Mouse (Mus musculus) liver, postnatal 0 days (tissue): ENCODE data around the gene Atp10b. TPM values are rescaled to one million over a fixed set of nuclear protein-coding genes. Genes with fewer than 3 reads are reported as not detected.
A peak's percentile ranks its signal among the peaks of the same experiment; 100 is the strongest.

Source experiments
- ATAC-seq: fragments of 200-750 bp; cut with Nextera tagmentation; 2 replicates; pipeline ENCODE4 v1.8.0; 2017; ENCODE audit warnings: mild to moderate bottlenecking, moderate library complexity
- DNase-seq: peaks from one replicate; pipeline ENCODE4 v3.0.0-alpha.2; 2016
- H3K27ac ChIP-seq: fragments of 300-500 bp; sonication (generic); 2 replicates; pipeline ENCODE4 v1.5.1; 2014; ENCODE audit warnings: antibody characterized with exemption, moderate library complexity, mild to moderate bottlenecking, low read depth
- H3K27me3 ChIP-seq: fragments of 300-500 bp; sonication (generic); 2 replicates; pipeline ENCODE4 v1.6.1; 2014; ENCODE audit warnings: low read length, control low read depth, mixed read lengths; ENCODE audit not compliant: insufficient read depth
- H3K36me3 ChIP-seq: fragments of 300-500 bp; sonication (generic); replicated peaks from 2 replicates; pipeline ENCODE4 v1.6.1; 2014; ENCODE audit warnings: mild to moderate bottlenecking, control low read depth, low read length, moderate library complexity, mixed read lengths; ENCODE audit not compliant: insufficient read depth
- H3K4me1 ChIP-seq: fragments of 300-500 bp; sonication (generic); 2 replicates; pipeline ENCODE4 v1.6.1; 2014; ENCODE audit warnings: antibody characterized with exemption, mild to moderate bottlenecking, control low read depth; ENCODE audit not compliant: insufficient read depth
- H3K4me2 ChIP-seq: fragments of 300-500 bp; sonication (generic); 2 replicates; pipeline ENCODE4 v1.6.1; 2014; ENCODE audit warnings: low read depth, mild to moderate bottlenecking, low read length, moderate library complexity, mixed read lengths
- H3K4me3 ChIP-seq: fragments of 300-500 bp; sonication (generic); 2 replicates; pipeline ENCODE4 v1.5.1; 2014; ENCODE audit warnings: low read depth, low read length
- H3K9ac ChIP-seq: fragments of 300-500 bp; sonication (generic); replicated peaks from 2 replicates; pipeline ENCODE4 v1.6.1; 2014; ENCODE audit warnings: mild to moderate bottlenecking, moderate library complexity
- H3K9me3 ChIP-seq: fragments of 300-500 bp; sonication (generic); 2 replicates; pipeline ENCODE4 v1.6.1; 2016; ENCODE audit warnings: mild to moderate bottlenecking, control low read depth, low read length, mixed read lengths
- CTCF ChIP-seq: sonication (generic); IDR thresholded peaks from 2 replicates; pipeline ENCODE4 v1.5.1; 2016; ENCODE audit warnings: antibody characterized with exemption, low read depth
- EP300 ChIP-seq: IDR thresholded peaks from 2 replicates; pipeline ENCODE4 v1.6.1; 2016; ENCODE audit warnings: antibody characterized with exemption, low read depth, mild to moderate bottlenecking
- WGBS: fragments of 180-500 bp; shearing (Covaris S2); extraction: QIAGEN DNeasy Blood & Tissue Kit; methylation state at CpG from one replicate; pipeline ENCODE4 v1.1.7; 2014; ENCODE audit not compliant: insufficient replicate concordance; 5-methylcytosine and 5-hydroxymethylcytosine counted together
- polyA plus RNA-seq: library from polyadenylated mRNA; unstranded; fragments of >200 nt; fragmentation: Nextera tagmentation; extraction: Ambion mirVana; gene quantifications from 2 replicates; pipeline ENCODE4 v1.2.1, GENCODE M21; 2015

Atp10b gene
- polyA plus RNA-seq, 1 experiment from 2014 or later = not detected

DNA sequence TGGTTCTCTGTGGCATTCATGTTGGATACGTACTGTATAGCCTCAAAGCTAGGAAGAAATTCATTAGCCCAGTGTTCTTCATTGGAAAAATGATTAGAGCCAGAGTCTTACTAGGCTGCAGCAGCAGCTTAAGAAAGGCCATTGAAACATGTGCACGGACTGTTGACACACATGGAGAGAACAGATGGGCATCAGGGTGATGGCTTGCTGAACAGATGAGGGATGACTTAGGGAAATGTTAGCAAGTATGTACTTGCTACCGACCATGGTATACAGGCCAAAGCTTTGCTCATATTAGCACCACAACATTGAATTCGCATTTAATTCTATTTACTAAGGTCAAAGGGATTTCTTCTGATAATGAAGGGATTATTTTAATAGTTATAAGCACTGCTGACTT lies 105.6 kb downstream of the Atp10b start:
- ATAC-seq (no peak), DNase-seq (no peak)
- WGBS = 77% methylated on average over 4 of the region's 4 CpGs
- Histone ChIP-seq H3K4me3 (no peak overlapping the region), H3K9ac (no peak overlapping the region), H3K27me3 (no peaks in the 10 kb centered on the region), H3K36me3 (no peaks in the 10 kb centered on the region), H3K4me2 (no peak overlapping the region), H3K9me3 (no peaks in the 10 kb centered on the region), H3K27ac (no peak overlapping the region), H3K4me1 (no peaks in the 10 kb centered on the region)
- TF ChIP-seq CTCF (no peak), EP300 (no peak)

DNA sequence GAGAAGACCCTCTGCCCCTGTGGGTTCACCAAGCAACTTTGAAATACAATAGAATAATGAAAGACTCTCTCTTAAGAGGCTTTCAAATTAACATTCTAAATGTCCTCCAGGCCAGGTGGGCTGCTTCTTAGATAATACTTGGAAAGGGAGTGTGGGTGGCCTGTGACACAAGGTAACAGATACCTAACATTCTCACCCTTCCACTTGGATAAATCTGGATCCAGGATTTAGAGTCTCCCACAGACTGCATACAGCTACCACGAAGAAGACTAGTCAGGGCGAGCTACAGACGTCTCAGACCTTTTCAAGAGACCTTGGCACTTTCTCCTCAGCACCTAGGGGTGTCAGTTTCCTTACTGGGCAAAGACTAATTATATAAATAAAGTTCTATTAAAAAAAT lies 107.6 kb downstream of the Atp10b start:
- TF ChIP-seq CTCF = no peak
- TF ChIP-seq EP300 = no peak
- Histone ChIP-seq H3K27me3 (no peaks in the 10 kb centered on the region), H3K36me3 (no peaks in the 10 kb centered on the region), H3K9me3 (no peaks in the 10 kb centered on the region), H3K4me1 (no peaks in the 10 kb centered on the region), H3K9ac (no peak overlapping the region), H3K4me3 (no peak overlapping the region), H3K4me2 (no peak overlapping the region), H3K27ac (no peak overlapping the region)
- WGBS = 69% methylated on average over 3 of the region's 3 CpGs
- no peak for DNase-seq
- no peak for ATAC-seq

DNA sequence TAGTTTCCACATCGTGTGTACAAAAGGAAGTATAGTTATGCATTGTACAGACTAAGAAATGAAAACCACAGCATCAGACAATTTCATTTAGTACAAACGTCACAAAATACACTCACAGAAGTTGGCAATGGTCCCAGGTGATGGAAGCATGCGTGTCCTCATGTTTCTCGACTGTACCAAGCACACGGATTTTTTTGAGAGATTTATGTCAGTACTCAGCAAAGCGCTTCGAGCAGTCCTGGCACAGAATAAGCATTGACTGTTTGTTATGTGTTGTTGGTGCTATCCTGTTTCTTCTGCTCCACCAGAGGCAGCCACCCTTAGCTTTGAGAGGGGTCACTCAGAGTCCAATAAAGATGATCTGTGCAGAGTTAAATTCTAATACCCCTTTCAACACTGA lies 108.1 kb downstream of the Atp10b start:
- Histone ChIP-seq H3K4me1 (no peaks in the 10 kb centered on the region), H3K9ac (no peak overlapping the region), H3K27me3 (no peaks in the 10 kb centered on the region), H3K9me3 (no peaks in the 10 kb centered on the region), H3K36me3 (no peaks in the 10 kb centered on the region), H3K4me2 (no peak overlapping the region), H3K27ac (no peak overlapping the region), H3K4me3 (no peak overlapping the region)
- TF ChIP-seq EP300 (no peak), CTCF (no peak)
- WGBS = 67% methylated on average over 7 of the region's 7 CpGs
- no peak for DNase-seq
- no peak for ATAC-seq

DNA sequence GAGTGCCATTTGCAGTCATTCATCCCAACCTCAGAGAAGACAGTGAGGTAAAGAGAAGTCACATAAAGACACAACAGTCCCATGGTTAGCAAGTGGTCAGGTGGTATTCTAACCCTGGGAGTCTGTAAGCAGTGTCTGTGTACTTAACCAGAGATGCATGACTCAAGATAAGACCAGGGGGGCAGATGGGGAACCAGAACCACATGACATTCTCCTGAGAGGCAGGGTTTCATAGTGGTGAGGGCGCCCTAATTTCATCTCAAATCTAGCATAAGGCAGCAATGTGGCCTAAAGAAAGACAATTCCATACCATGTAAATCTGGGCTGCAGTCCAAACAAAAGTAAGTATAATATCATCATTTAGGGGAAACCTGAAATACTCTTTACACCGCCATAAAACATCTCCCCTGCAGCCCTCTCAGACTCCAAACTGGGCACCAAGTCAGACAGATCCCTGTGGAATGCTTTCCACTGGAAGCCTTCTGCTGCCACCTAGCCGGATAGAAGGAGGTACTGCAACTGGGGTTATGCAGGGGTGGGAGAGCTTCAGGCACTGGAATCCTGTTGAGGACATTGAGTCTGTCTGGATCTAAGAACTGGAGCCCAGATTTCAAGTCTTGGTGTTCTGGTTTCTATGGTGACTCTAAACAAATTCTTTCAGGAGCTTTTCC lies 114.0 kb downstream of the Atp10b start:
- TF ChIP-seq EP300 = no peak
- peak; percentile 80 for TF ChIP-seq CTCF
- Histone ChIP-seq H3K27me3 (no peaks in the 10 kb centered on the region), H3K4me3 (no peak overlapping the region), H3K9ac (no peak overlapping the region), H3K4me1 (no peaks in the 10 kb centered on the region), H3K9me3 (no peaks in the 10 kb centered on the region), H3K27ac (no peak overlapping the region), H3K4me2 (no peak overlapping the region), H3K36me3 (no peaks in the 10 kb centered on the region)
- ATAC-seq (no peak), DNase-seq (peak; percentile 21)
- 47% methylated on average over 3 of the region's 3 CpGs for WGBS

DNA sequence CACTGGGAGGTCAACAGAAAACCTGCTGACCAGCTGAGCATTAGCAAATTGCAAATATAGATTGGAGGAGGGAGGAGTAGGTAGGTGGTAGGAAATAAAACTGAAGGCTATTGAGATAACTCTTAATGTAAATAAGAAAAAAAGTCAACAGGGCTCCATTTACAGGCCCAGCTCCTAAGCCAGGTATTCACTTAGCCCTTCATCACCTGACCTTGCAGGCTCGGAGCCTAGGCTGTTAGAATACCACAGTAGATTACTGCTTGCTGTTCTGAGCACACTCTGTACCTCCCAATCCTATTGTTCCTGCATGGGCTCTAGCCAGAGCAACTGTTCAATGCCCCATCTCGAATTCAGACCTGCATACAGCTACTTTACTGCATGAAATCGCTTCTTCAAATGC lies 117.8 kb downstream of the Atp10b start:
- Histone ChIP-seq H3K4me1 (no peaks in the 10 kb centered on the region), H3K36me3 (no peaks in the 10 kb centered on the region), H3K9me3 (no peaks in the 10 kb centered on the region), H3K4me2 (no peak overlapping the region), H3K4me3 (no peak overlapping the region), H3K27ac (no peak overlapping the region), H3K9ac (no peak overlapping the region), H3K27me3 (no peaks in the 10 kb centered on the region)
- DNase-seq = no peak
- TF ChIP-seq CTCF (no peak), EP300 (no peak)
- ATAC-seq = no peak
- 72% methylated on average over 3 of the region's 3 CpGs for WGBS

DNA sequence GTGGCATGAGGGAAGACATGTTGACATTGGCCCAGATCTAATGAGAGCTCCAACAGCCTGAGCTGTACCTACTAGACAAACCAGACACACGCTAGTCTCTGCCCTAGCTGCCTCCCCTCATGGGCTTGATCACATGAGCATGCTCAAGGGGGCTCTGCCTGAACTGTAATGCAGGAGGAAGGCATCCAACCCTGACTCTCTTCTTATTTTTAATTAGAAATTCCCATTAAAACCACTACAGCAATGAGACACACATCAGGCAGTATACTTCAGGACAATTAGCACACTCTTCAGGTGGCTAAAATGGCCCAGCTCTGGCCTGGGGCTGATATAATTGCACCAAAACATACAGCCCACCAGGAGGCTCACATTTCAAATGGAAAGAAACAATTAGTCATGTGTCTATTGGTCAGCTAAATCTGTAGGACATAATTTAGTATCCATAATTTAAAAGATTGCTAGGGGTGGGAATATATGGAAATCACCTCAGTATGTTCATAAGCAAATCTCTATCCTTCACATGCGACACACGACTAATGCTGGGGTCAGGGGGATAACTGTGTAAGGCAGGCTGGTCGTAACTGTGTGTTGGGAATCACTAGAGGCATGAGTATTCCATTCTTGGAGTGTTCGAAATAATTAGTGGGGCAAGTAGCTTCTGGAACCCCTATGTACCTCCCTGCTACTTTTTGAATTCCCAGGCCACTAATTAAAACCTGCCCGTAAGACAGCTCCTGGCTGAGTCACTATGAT lies 120.0 kb downstream of the Atp10b start:
- H3K4me2 ChIP-seq = no peak overlapping the region
- TF ChIP-seq EP300 (no peak), CTCF (no peak)
- no peaks in the 10 kb centered on the region for H3K36me3 ChIP-seq
- no peak overlapping the region for H3K9ac ChIP-seq
- H3K4me1 ChIP-seq = no peaks in the 10 kb centered on the region
- DNase-seq (no peak), ATAC-seq (no peak)
- H3K9me3 ChIP-seq = no peaks in the 10 kb centered on the region
- H3K27ac ChIP-seq = no peak overlapping the region
- no peaks in the 10 kb centered on the region for H3K27me3 ChIP-seq
- WGBS = 79% methylated on average over 6 of the region's 6 CpGs
- no peak overlapping the region for H3K4me3 ChIP-seq
